Mouse (Mus musculus) gastrocnemius, postnatal 36 days (tissue): ENCODE results near the gene Tnnc1. TPM values are rescaled to one million over a fixed set of nuclear protein-coding genes. Genes with fewer than 3 reads are reported as not detected.

Experiments used
- DNase-seq, 2 experiments: peaks; one replicate each; pipeline ENCODE4 v3.0.0; 2022
- intact Hi-C: fragments of 180-260 bp; cut with DNase I; formaldehyde crosslinking; loops from one replicate; pipeline ENCODE4 v1.15.1; 2025
- total RNA-seq, 2 experiments: library from RNA; stranded (reverse); gene quantifications; 2 replicates each; pipeline ENCODE4 v1.2.3; 2021

The Tnnc1 gene
- total RNA-seq, 2 experiments from 2014 or later, result 121 to 774 TPM

DNA sequence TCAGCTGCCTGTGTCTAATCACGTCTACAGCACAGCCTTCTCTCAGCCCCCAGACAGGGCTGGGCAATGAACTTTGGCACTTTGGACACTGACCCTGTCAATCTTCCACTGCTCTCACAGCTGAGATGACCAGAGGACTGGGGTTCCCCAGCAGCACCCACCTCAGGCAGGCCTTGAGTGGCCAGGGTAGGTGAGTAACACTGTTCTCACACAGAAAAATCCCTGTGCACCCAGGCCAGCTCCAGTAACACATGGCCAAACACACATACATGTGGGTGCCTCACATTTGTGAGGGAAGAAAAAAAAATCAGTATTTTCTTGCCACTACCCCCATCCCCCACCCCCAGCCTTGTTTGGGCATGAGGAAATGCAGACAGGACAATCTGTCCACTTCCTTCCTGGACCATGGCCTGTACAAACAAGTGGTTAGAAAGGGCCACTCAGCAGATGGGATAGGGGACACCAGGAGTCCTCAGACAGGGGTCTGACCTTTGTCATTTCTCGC lies 25.3 kb upstream of the Tnnc1 start:
- intact Hi-C loops, result no loop called here

DNA sequence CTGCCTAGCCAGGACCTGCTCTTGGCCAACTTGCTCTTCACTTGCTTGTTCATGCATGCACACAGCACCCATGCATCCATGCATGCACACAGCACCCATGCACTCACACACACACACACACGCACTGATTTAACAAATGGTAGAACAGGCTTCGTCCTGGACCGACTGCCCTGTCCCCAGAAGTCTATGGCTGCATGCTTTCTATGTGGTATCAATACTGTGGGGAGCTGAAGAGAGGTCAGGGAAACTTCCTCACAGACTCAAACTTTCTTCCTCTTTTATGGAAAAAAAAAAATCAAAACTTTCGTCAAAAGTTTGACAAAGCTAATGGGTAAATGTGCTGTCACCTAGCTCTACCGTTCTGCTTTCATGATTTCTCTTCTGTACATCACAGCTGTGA lies 24.6 kb upstream of the Tnnc1 start:
- intact Hi-C loops, result no loop called here
- no peak for DNase-seq

More for the DNA sequence above, 25.3 kb upstream of the Tnnc1 start:
- DNase-seq, result no peak

DNA sequence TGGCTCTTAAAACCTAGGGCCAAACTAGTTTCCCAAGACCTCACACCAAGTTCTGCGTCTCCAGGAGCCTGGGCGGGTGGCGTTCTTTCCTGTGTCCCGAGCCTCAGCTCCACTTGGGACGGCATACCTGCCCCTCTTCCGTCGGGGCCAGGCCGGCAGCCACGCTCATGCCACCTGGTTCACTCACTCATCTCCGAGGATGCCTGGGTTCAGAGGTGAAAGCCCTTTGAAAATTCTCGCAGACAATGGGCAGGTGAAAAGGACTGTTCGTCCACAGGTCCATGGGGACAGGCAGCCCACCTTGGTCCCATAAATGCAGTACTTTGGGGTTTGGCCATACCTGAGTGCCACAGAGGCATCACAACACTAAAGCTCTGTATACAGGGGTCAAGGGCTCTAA lies 23.9 kb upstream of the Tnnc1 start:
- intact Hi-C loops, result no loop called here
- DNase-seq, result no peak

DNA sequence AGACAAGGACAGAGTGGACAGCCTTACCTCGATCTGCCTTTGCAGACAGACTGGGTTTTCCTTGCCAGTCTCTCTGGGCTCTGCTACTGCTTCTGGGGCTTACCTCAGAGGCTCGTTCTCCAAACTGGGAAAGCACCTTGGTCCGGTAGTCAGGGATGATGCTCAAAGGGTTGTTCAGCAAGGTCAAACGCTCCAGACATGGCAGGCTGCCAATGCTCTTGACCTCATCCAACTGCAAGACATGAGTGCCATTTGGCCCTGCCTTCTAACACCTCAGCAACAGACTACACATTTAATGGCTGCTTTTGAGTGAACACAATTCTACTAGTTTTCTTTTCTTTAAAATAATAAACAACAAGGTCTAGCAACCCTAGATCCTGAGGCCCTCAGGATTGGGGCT lies 21.5 kb upstream of the Tnnc1 start:
- intact Hi-C loops, result loop anchor here (5.0 kb wide), 1 partner anchor 54 kb away; the partner anchor contains the start of gene Nt5dc2
- DNase-seq, result no peak

DNA sequence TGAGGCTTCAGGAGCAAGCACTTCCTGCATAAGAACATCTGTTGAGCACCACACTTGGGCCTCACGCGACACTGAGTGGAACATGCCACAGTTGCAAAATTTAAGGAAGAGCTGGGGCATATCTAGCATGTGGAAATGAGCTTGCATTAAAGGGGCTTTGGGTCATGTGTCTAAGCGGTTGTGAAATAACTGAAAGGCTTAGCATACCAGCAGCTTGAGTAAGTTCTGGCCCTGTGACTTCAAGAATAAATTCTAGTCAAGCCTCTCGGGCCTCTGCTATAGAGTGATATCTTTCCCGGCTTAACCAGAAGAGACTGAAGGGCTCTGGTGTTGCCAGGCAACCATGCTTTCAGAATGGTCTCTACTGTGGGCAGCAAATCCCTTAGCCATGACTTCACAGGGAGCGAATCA lies 19.3 kb upstream of the Tnnc1 start:
- intact Hi-C loops, result loop anchor here (5.0 kb wide), 1 partner anchor 56 kb away; the partner anchor contains the start of gene Nt5dc2
- no peak for DNase-seq

DNA sequence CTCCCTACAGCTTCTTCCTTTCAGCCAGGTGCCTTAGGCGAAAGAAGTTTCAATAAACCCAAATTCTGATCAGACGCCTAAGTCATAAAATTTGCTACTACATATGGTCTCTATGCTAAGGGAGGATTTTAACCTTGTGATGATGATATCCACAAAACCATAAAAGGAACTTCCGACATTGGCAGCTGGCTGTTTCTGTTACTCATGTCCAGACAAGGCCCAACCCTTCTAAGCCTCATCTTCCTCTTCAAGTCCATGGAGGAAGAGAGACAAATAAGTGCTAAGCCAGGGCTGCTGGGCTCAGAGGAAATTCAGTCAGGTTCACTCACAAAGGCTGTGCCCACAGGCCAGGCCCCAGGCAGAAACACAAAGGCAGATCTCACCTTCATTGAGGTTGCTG lies 18.8 kb upstream of the Tnnc1 start:
- DNase-seq, result no peak
- intact Hi-C loops, result loop anchor here (5.0 kb wide), 1 partner anchor 57 kb away; the partner anchor contains the start of gene Nt5dc2

DNA sequence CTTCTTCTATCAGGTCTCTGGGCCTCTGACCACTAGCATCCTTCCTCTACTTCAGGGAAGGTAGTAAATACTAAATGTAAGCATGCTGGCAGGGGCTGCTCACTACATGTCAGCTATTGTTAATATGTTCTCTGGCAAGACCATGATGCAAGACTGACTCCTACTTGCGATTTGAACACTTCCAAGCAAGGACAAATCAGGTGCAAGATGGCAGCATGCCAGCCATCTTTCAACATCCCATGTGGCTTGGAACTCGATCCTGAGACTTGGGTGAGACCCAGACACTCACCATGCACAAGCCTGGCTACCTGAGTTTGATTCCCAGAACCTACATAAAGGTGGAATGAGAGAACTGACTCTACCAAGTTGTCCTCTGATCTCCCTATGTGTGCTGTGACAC lies 16.2 kb upstream of the Tnnc1 start:
- no peak for DNase-seq
- intact Hi-C loops, result no loop called here

DNA sequence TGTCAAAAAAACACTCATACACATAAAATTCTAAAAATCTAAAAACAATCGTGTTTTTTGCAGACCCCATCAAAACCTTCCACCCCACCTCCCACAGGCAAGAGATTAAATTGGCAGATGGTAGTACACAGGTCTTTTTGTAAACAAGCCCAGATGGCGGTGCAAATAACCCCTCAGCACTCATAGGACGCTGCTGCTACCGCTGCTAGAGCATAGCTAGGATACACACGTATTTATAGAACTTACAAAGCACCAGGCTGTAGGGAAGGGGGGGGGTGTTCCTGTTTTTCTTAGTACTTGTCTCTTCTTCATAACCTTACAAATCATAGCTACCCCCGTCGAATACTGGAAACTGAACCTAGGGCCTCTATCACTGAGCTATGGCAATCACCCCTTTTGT lies 14.3 kb upstream of the Tnnc1 start:
- no peak for DNase-seq
- intact Hi-C loops, result no loop called here

DNA sequence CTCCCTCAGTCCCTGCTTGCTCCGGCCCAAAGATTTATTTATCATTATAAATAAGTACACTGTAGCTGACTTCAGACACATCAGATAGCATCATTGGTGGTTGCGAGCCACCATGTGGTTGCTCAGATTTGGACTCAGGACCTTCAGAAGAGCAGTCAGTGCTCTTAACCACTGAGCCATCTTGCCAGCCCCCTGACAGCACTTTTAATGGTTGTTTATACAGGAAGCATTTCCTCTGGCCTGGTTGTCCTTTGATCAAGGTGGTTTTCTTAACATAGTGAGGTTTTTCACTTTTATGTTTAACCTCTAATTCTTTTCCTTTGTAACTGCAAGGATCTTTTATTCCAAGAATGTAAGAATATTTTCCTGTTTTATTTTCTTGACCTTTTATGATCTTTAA lies 13.7 kb upstream of the Tnnc1 start:
- DNase-seq, result no peak
- intact Hi-C loops, result no loop called here

DNA sequence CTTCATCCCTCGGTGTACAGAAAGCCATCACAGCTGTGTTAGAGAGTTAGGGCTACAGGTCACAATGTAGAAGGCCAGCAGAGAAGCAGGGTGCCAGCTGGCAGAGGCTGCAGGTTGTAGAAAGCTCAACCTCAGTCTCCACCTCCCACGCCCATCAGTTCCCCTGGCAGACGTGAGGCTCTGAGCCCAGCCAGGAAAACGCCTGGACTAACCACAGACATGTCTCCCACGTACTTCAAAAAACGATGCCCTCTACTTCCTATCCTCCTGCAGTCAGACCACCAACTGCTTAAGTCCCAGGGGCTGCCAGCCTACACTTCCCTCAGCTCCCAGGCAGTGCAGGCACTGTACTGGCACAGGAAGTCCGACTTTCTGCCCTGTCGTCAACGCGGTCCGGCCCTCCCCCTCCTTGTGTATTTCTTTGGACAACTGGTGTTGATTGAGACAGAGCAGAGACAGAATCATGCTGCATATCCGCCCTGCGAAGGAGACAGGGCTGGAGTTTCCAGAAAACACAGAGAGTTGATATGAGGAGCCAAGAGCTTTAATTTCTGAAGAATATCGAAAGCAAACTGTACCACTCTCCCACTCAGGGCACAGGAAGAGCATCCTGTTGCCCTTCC lies 13.1 kb upstream of the Tnnc1 start:
- intact Hi-C loops, result no loop called here
- DNase-seq, result peak; percentile 75 to 85

DNA sequence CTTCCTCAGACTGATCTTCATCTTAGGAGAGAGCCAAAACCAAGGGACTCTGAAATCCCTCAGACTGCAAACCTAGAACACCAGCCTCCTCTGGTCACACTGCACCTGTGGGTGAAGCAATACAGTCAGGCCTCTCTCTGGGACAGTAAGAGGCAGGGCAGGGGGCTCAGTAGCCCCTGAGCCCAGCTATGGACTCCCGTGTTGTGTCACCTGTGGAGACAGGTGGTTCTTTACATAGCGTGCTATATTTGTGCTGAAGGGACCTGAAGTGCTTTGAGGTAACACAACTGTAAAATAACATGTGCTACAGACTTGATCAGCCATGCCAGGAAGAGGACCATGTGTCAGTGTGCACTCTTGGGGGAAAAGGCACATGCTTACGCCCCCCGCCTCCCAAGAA lies 12.6 kb upstream of the Tnnc1 start:
- DNase-seq, result no peak
- intact Hi-C loops, result no loop called here

DNA sequence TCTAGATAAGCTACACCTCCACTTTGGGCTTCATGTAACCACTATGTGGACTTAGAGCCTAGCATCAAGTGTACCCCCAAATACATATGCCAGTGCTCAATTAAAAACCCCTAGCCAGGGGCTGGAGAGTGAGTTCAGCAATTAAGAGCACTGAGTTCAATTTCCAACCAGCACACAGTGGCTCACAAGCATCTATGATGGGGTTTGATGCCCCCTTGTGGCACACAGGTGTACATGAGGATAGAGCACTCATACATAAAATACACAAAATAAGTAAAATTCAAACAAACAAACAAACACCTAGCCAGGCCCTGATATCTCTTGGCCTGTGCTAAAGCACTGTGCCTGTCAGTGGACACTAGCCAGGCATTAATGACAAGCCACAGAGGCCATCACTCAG lies 12.1 kb upstream of the Tnnc1 start:
- intact Hi-C loops, result no loop called here
- no peak for DNase-seq

DNA sequence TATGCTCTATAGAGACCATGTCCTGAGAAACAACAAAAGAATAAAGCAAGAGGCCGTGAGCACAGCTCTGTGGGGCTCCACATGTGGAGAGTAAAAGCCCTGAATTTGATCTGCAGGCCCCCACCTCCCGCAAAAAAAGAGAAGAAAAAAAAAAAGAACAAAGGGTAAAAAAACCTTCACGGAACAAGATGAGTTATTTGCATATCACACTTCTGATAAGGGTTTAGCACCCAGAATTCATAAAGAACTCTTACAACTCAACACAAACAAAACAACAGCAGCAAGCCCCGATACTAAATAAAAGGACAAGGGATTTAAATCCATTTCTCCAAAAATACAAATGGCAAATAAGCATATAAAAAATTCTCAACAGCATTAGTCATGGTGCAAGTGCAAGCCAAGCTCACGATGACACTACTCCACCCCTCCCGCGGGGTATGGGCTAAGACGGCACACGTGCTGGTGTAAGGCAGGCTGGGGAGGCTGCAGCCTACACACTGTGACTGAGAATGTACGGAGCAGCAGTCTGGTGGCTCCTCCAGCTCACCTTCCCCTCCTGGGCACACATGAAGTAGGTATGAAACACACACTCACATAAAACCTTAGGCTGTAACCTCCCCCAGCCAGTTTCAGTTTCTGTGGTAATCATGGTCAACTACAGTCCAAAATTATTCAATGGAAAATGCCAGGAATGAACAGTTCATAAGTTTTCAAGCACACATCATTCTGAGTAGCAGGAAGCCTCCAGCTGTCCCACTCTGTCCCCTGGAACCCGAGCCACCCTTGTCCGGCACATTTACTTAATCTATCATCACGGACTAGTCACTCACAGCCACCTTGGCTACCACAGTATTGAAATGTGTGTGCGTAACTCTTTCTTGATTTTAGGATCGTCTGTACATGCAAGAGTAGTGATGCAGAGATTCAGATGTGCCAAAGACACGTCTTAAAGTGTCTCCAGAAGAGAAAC lies 10.3 kb upstream of the Tnnc1 start:
- intact Hi-C loops, result no loop called here
- DNase-seq, result peak in 1 of 2 experiments; percentile 44

DNA sequence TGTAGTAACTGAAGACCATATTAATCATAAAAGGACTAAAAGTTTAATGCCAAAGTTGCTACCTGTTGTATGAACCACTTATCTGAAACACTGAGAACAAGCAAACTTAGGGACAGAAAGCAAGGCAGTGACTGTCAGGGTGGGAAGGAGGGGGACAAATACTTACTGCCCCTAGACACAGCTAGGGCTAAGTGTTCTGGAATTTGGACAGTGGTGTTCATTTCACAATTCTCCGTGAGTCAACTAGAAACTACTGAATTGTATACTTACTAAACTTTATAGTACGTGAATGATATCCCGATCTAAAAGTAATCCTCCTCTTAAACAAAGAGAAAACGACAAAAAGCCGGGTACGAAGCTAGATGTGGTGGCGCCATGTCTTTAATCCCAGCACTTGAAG lies 8.5 kb upstream of the Tnnc1 start:
- intact Hi-C loops, result no loop called here
- no peak for DNase-seq

DNA sequence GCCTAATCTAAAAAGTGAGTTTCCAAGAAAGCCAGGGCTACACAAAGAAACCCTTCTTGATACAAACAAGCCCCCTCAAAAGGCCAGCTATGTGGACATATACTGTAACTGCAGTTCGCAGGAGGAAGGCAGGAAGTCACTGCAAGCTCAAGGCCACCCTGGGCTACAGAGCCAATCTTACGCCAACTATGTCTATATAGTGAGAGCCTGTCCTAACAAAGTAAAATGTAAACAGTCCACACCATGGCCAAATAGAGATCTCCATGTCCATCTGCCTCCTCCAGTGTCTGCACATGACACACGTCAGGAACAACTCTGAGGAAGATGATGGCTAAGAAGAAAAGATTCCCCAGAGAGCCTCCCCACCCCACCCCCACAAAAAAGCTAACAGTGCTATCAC lies 8.1 kb upstream of the Tnnc1 start:
- intact Hi-C loops, result no loop called here
- no peak for DNase-seq

DNA sequence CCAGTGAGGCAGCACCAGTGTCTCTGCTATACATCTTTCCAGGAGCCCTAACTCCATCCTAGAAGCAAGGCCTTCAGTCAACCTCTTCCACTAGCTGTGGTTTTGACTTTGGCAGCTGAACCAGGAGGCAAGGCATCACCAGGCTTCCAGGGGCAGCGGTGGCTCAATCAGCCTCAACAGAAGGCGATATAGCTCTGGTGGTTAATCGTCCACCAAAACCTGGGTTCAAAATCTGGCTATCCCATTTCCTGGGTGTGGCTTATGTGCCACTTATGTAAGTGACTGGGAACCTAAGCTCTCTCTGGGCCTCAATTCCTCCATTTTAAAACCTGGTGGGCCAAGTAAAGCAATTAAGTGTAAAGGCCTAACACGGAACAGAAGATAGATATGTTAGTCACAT lies 3.3 kb upstream of the Tnnc1 start:
- DNase-seq, result no peak
- intact Hi-C loops, result no loop called here

DNA sequence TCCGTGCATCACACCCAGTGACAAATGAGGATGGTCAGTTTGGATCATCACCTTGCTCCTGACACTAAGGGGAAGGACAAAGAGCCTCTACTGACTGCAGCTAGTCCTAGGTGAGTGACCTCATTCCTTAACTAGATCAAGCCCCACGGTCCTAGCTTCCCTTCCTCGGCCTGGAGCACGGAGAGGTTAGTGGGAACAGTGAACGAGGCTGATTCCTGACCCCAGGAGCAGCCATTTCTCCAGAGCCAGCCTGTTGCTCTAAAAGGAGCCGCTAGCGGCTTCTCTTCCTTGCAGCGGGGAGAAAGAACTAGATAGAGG lies 2.9 kb upstream of the Tnnc1 start:
- intact Hi-C loops, result no loop called here
- DNase-seq, result no peak

DNA sequence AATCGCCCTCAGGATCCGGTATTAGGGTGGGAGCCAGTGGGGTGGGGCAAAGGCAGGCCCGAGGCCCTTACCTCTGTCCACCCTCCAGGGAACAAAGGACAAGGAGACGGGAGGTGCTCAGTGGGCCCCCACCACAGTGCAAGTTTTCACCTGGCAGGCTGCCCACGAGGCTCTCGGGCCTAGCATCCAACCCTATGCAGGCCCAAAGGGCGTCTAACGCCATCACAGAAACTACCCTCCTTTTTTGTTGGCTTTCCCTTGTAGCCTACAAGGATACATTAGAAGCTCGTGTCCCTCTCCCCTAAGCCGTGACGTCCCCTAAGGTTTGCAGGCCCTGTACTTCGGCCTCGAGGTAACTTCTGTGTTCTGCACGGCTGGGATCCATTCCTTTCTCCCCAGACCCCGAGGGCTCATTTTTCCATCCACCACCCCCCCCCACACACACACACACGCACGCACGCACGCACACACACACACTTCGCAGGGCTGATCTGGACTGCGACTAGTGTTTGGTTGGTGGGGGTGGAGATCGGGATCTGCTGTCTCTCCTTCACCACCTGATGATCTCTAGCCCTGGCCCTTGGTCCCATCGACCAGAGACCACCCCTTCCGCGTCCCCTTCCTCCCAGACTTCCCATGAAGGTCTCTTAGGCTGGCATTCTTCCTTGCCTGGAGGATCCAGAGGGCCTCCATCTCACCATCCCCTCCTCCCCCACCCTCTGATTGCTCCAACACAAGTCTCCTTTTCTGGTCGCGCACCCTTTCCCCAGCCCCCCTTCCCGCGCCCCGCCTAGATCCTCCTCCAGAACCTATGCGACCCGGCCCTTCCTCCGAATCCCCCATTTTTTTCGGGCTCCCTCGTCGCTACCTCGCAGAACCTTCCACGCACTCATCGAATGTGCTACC lies 2.3 kb upstream of the Tnnc1 start:
- intact Hi-C loops, result no loop called here
- peak; percentile 35 to 50 for DNase-seq

DNA sequence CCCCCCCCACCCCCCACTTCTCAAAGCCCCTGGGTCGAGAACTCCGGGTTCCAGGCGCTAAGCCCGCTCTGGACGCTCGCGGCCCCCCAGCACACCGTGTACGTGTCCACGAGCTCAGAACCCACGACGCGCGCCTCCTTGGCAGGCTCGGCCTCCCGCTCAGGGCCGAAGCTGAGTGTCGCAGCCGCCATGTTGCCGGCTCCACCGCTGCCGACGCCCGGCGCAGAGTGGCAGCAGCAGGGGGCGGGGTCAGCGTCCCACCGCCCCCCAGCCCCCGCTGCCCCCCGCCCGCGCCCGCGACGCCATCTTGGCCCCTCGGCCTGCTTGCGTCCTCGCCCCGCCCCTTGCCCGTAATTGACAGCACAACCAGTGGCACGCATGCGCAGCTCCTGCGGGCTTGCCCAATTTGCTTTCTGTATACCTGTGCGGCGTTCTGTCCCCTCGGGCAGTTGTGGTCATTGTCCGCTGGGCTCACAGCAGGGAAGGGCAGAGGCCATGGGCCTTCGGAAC lies 1.6 kb upstream of the Tnnc1 start:
- peak; percentile 91 to 96 for DNase-seq
- intact Hi-C loops, result no loop called here

DNA sequence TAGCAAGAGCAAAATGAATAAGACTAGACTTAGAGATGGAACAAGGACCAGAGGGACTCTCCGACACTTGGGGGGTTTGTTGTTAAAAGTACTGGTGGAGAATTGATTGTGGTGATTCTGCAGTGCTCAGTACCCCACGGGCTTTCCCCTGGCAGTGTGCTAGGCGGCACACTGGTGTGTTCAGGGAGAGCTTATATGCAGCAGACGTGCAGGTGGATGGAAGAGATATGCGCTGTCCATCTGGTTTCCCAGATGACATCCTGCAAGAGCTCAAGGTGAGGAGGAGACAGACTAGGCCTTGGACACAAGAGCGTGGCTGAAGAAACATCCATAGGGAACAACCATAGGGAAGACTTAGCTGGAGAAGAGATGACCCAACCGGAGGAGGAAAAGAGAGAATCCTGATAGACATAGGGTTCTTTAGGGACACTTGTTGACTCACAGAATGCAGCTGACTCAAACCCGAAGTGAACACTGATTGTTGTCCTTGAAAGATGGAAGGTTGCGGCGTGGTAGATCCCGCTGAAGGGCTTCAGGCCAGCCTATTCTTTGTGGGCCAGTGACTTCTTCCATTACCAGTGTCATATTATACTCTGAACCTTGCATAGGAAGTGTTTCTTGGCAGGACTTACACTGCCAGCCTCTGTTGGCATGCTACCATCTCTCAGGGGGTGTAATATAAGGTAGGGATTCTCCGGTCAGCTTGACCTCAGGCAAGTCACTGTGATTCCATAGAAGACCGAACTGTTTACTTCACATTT lies 862 bp upstream of the Tnnc1 start:
- intact Hi-C loops, result no loop called here
- DNase-seq, result no peak
